Mouse (Mus musculus): ENCODE measurements at regions not wholly inside any gene's neighbourhood (a gene's known extent, or its start where the extent isn't known, plus 50 kb on each side); places are given as distances from the start of the nearest gene placed in this dataset.
A peak's percentile ranks its signal among the peaks of the same experiment; 100 is the strongest.

GRCm38 (mm10) chr5:136619315-136620231, 52.3 kb upstream of the Cux1 start:
- no peak overlapping the region for H3K4me3 ChIP-seq (ENCODE audit: insufficient read depth, low read length)
- H3K27ac ChIP-seq (ENCODE audit: insufficient read depth, low read length), result no peak overlapping the region
- TF ChIP-seq POLR2A (IDR thresholded peaks at IDR 0.05; ENCODE audit: extremely low read depth, insufficient read depth, low read length) (no peak), CTCF (IDR thresholded peaks at IDR 0.05; ENCODE audit: extremely low read depth, insufficient read depth, low read length) (no peak)
- no peaks in the 10 kb centered on the region for H3K4me1 ChIP-seq (ENCODE audit: control insufficient read depth, insufficient read depth, low read length)

- no peak overlapping the region for H3K27ac ChIP-seq (ENCODE audit: insufficient read depth, low read length)
- no peak overlapping the region for H3K4me3 ChIP-seq (ENCODE audit: insufficient read depth, low read length)
- H3K4me1 ChIP-seq (ENCODE audit: control insufficient read depth, insufficient read depth, low read length), result no peaks in the 10 kb centered on the region
- TF ChIP-seq CTCF (IDR thresholded peaks at IDR 0.05; ENCODE audit: extremely low read depth, insufficient read depth, low read length), result no peak
- TF ChIP-seq POLR2A (IDR thresholded peaks at IDR 0.05; ENCODE audit: extremely low read depth, insufficient read depth, low read length), result no peak
Observed at GRCm38 (mm10) chr5:136620234-136620633, 52.9 kb upstream of the Cux1 start.

GRCm38 (mm10) chr5:136621336-136622125, 54.2 kb upstream of the Cux1 start:
- H3K4me3 ChIP-seq (ENCODE audit: insufficient read depth, low read length), result no peak overlapping the region
- H3K4me1 ChIP-seq (ENCODE audit: control insufficient read depth, insufficient read depth, low read length), result no peaks in the 10 kb centered on the region
- H3K27ac ChIP-seq (ENCODE audit: insufficient read depth, low read length), result no peak overlapping the region
- TF ChIP-seq POLR2A (IDR thresholded peaks at IDR 0.05; ENCODE audit: extremely low read depth, insufficient read depth, low read length) (no peak), CTCF (IDR thresholded peaks at IDR 0.05; ENCODE audit: extremely low read depth, insufficient read depth, low read length) (no peak)

DNA sequence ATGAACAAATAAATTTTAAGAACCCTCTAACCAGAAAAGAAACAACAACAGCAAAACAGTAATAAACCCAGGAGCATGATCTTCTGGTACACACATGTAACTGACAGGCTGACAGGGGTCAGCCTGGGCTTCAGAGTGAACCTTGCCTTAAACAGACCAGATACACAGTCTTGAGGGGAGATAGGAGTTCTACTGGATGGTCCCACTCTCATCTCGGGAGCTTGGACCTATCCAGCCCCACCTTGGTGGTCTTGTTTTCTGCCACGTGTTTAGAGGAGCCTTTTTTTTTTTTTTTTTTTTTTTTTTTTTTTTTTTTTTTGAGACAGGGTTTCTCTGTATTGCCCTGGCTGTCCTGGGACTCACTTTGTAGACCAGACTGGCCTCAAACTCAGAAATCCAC, 54.9 kb upstream of the Cux1 start:
- H3K4me3 ChIP-seq (ENCODE audit: insufficient read depth, low read length), result no peak overlapping the region
- H3K27ac ChIP-seq (ENCODE audit: insufficient read depth, low read length), result no peak overlapping the region
- H3K4me1 ChIP-seq (ENCODE audit: control insufficient read depth, insufficient read depth, low read length), result no peaks in the 10 kb centered on the region
- no peak for TF ChIP-seq CTCF (IDR thresholded peaks at IDR 0.05; ENCODE audit: extremely low read depth, insufficient read depth, low read length)
- no peak for TF ChIP-seq POLR2A (IDR thresholded peaks at IDR 0.05; ENCODE audit: extremely low read depth, insufficient read depth, low read length)

GRCm38 (mm10) chr5:136622721-136623542, 55.6 kb upstream of the Cux1 start:
- no peak overlapping the region for H3K27ac ChIP-seq (ENCODE audit: insufficient read depth, low read length)
- no peaks in the 10 kb centered on the region for H3K4me1 ChIP-seq (ENCODE audit: control insufficient read depth, insufficient read depth, low read length)
- TF ChIP-seq CTCF (IDR thresholded peaks at IDR 0.05; ENCODE audit: extremely low read depth, insufficient read depth, low read length), result peak; percentile 57
- TF ChIP-seq POLR2A (IDR thresholded peaks at IDR 0.05; ENCODE audit: extremely low read depth, insufficient read depth, low read length), result no peak
- H3K4me3 ChIP-seq (ENCODE audit: insufficient read depth, low read length), result peak overlapping the region; percentile 38

GRCm38 (mm10) chr5:136623791-136624190, 56.5 kb upstream of the Cux1 start:
- TF ChIP-seq POLR2A (IDR thresholded peaks at IDR 0.05; ENCODE audit: extremely low read depth, insufficient read depth, low read length) (no peak), CTCF (IDR thresholded peaks at IDR 0.05; ENCODE audit: extremely low read depth, insufficient read depth, low read length) (no peak)
- no peaks in the 10 kb centered on the region for H3K4me1 ChIP-seq (ENCODE audit: control insufficient read depth, insufficient read depth, low read length)
- H3K27ac ChIP-seq (ENCODE audit: insufficient read depth, low read length), result no peak overlapping the region
- no peak overlapping the region for H3K4me3 ChIP-seq (ENCODE audit: insufficient read depth, low read length)

GRCm38 (mm10) chr5:136625176-136625991, 58.1 kb upstream of the Cux1 start:
- Histone ChIP-seq H3K27ac (ENCODE audit: insufficient read depth, low read length) (no peak overlapping the region), H3K4me1 (ENCODE audit: control insufficient read depth, insufficient read depth, low read length) (no peaks in the 10 kb centered on the region), H3K4me3 (ENCODE audit: insufficient read depth, low read length) (no peak overlapping the region)
- TF ChIP-seq POLR2A (IDR thresholded peaks at IDR 0.05; ENCODE audit: extremely low read depth, insufficient read depth, low read length), result no peak
- no peak for TF ChIP-seq CTCF (IDR thresholded peaks at IDR 0.05; ENCODE audit: extremely low read depth, insufficient read depth, low read length)

DNA sequence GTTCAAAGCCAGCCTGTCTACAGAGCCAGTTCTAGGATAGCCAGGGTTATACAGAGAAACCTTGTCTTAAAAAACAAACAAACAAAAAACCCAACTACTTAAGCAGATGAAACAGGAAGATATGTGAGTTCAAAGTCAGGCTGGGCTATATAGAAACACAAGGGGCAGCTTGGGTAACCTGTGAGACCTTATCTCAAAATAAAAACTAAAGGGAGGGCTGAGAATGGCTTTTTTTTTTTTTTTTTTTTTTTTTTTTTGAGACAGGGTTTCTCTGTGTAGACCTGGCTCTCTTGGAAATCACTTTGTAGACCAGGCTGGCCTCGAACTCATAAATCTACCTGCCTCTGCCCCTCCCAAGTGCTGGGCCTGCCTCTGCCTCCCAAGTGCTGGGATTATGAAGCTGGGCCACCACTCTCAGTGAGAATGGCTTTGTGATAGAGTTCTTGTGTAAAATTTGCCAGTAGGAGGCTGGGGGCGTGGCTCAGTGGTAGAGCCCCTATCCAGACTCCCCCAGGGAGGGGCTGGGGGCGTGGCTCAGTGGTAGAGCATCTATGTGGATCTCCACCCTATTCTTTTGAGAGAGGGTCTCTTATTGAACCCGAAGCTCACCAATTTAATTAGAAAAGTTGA, 59.0 kb upstream of the Cux1 start:
- Histone ChIP-seq H3K4me3 (ENCODE audit: insufficient read depth, low read length) (no peak overlapping the region), H3K4me1 (ENCODE audit: control insufficient read depth, insufficient read depth, low read length) (no peaks in the 10 kb centered on the region), H3K27ac (ENCODE audit: insufficient read depth, low read length) (no peak overlapping the region)
- TF ChIP-seq CTCF (IDR thresholded peaks at IDR 0.05; ENCODE audit: extremely low read depth, insufficient read depth, low read length) (no peak), POLR2A (IDR thresholded peaks at IDR 0.05; ENCODE audit: extremely low read depth, insufficient read depth, low read length) (no peak)

Data from cortical plate, adult 2 months (tissue).